8 mouse cellular contexts compared by ENCODE assay signal in the genomic region with DNA sequence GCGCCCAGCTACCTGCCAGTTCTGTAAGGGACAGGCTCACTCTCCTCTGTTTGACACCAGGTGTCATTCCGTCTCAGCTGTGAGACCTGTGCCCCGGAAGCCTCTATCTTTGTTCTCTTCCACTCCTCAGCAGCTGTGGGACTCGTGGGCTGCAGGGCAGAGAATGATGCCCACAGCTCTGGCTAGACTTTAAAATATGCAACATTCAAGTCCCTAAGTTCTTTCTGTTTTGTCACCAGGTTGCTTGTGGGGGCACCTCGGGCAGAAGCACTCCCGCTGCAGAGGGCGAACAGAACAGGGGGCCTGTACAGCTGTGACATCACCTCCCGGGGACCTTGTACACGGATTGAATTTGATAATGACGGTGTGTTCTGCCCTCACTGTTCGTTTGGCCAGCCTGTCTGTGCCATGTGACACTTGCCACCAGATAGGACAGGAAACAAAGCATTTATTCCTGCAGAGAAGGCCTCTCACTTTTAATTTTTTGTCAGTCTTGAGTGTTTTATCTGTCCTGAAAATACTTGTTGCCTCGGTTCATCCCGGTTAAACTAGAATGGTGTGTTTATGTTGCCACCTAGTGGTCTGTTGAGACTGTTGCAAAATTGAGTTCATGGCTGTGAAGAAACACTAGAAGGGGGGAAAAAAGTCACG. TPM values are rescaled to one million over a fixed set of nuclear protein-coding genes. Genes with fewer than 3 reads are reported as not detected.
DNase-seq lines count a peak whose midpoint lies in the region; ATAC-seq and TF ChIP-seq lines count a peak whose summit lies in the region.

No protein-coding gene starts in this region.

- 0 out of 2 replicates have a peak, but pooled peaks cover 2% of the 10 kb centered on the region for H3K36me3 ChIP-seq in forebrain, embryonic 15.5 days
- H3K36me3 ChIP-seq in liver, postnatal 0 days (replicated peaks; ENCODE audit: insufficient read depth, low read length) = 0 out of 2 replicates have a peak, but pooled peaks cover 3% of the 10 kb centered on the region

- peak; percentile 39; the same call in 1 of the 2 replicates for ATAC-seq in forebrain, embryonic 15.5 days (replicated peaks)
- no peak for ATAC-seq in liver, postnatal 0 days

- DNase-seq in heart, adult 11 months = peak; percentile 81
- DNase-seq in heart, postnatal 4 days = no peak
- peak; percentile 60 for DNase-seq in A20 (ENCODE audit: low read depth, low spot score)
- peak; percentile 69 for DNase-seq in brain, adult 2 months (ENCODE audit: low read depth, low spot score)
- DNase-seq in liver, postnatal 0 days = no peak
- peak; percentile 88 for DNase-seq in thymus, postnatal 0 days (ENCODE audit: low spot score)
- DNase-seq in adrenal gland, postnatal 25 days = no peak

- peaks cover 27% of the 10 kb centered on the region for H3K4me1 ChIP-seq in forebrain, embryonic 15.5 days
- peaks cover 40% of the 10 kb centered on the region for H3K4me1 ChIP-seq in liver, postnatal 0 days (ENCODE audit: insufficient read depth)

- no peak overlapping the region for H3K4me2 ChIP-seq in forebrain, embryonic 15.5 days (replicated peaks)
- 0 out of 2 replicates have a peak overlapping the region, but pooled peaks have one; percentile 5 for H3K4me2 ChIP-seq in liver, postnatal 0 days (ENCODE audit: low read depth, low read length)

- H3K27ac ChIP-seq in forebrain, embryonic 15.5 days (replicated peaks) = no peak overlapping the region
- H3K27ac ChIP-seq in liver, postnatal 0 days (ENCODE audit: low read depth) = no peak overlapping the region

- no peaks in the 10 kb centered on the region for H3K27me3 ChIP-seq in forebrain, embryonic 15.5 days
- no peaks in the 10 kb centered on the region for H3K27me3 ChIP-seq in liver, postnatal 0 days (ENCODE audit: insufficient read depth, low read length)

- H3K9ac ChIP-seq in forebrain, embryonic 15.5 days (replicated peaks) = no peak overlapping the region
- no peak overlapping the region for H3K9ac ChIP-seq in liver, postnatal 0 days (replicated peaks)

- TF ChIP-seq EP300 in liver, postnatal 0 days (IDR thresholded peaks at IDR 0.05; ENCODE audit: low read depth) = no peak

- H3K9me3 ChIP-seq in forebrain, embryonic 15.5 days = no peaks in the 10 kb centered on the region
- no peaks in the 10 kb centered on the region for H3K9me3 ChIP-seq in liver, postnatal 0 days (ENCODE audit: low read length)

- 27% methylated on average over 14 of the region's 14 CpGs for WGBS in forebrain, embryonic 15.5 days
- WGBS in liver, postnatal 0 days (ENCODE audit: insufficient replicate concordance) = 30% methylated on average over 14 of the region's 14 CpGs

- TF ChIP-seq CTCF in liver, postnatal 0 days (IDR thresholded peaks at IDR 0.05; ENCODE audit: low read depth) = peak; percentile 83

- no peak overlapping the region for H3K4me3 ChIP-seq in forebrain, embryonic 15.5 days
- no peak overlapping the region for H3K4me3 ChIP-seq in liver, postnatal 0 days (ENCODE audit: low read depth, low read length)

RNA-seq across cellular contexts. Expression of gene Pdk1, which starts 56.5 kb away (rescaled TPM):
- 100 to 1,000 TPM; 129 to 138 TPM for total RNA-seq in heart, postnatal 4 days (2021)
- 22.0 and 22.9 TPM in 2 replicates for polyA plus RNA-seq in forebrain, embryonic 15.5 days (2015; fragmentation: Nextera tagmentation; extraction: Ambion mirVana)
- polyA plus RNA-seq in liver, postnatal 0 days (2015; fragmentation: Nextera tagmentation; extraction: Ambion mirVana) = 24.5 and 27.1 TPM in 2 replicates
- 60.2 and 73.8 TPM in 2 replicates for polyA plus RNA-seq in thymus, postnatal 0 days (2015; fragmentation: Nextera tagmentation; extraction: Ambion mirVana)
- total RNA-seq in adrenal gland, postnatal 25 days (2021) = 33.8 and 44.4 TPM in 2 replicates

Comparison
In these comparisons a context has a peak if more than half of its experiments do, and no peak if none do; other contexts are left out.
1. DNase-seq: peak in heart, adult 11 months (single experiment), A20 (single experiment), brain, adult 2 months (single experiment) and thymus, postnatal 0 days (single experiment); none in heart, postnatal 4 days (single experiment), liver, postnatal 0 days (single experiment) and adrenal gland, postnatal 25 days (single experiment).